Mouse (Mus musculus) adrenal gland, adult (tissue): Measurements from ENCODE around the gene Lrmda.

Experiments
- DNase-seq, 2 experiments: peaks; one replicate each; pipeline ENCODE4 v3.0.0; 2022 to 2023; ENCODE audit warnings: low spot score in 1 of 2; ENCODE audit not compliant: inconsistent age in 2 of 2

The Lrmda gene

DNA sequence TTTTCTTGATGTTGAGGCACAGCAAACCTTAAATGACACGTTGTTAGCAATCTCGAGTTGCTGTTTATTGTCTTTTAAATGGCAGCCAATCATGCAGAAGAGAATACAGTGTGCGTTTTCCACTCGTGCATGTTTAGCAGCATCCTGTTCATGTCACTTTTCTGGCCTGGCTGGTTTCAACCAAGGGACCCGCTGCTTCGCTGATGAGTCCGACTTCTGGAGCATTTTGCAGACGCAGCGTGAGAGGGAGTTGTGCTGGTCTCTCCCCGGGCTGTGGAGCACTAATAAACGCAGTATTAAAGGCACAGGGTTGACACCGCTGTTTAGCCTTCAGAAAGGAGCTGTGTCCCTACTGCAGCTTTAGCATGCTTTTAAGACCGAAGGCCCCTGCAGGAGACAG is 133.2 kb downstream of the Lrmda start:
- no peak for DNase-seq

DNA sequence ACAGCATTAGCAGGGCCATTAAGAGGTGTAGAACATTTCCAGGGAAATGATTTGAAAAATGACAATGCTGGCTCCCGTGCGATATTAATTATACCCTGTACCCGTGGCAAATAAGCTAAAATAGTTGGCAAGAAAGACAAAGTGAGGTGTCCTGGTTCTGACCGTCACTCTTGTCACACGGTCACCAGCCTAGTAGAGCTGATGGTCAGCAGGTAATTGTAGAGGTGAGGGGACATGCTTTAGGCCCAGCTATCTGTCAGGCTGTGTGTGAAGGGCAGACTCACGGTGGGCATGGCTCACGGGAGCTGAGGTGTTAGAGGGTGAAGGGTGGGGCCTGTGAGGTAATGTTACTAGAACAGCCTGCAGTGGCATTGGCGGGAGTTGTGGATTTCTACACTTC is 134.6 kb downstream of the Lrmda start:
- no peak for DNase-seq

GRCm38 (mm10) chr14:22155034-22155433 is 135.5 kb downstream of the Lrmda start:
- no peak for DNase-seq

DNA sequence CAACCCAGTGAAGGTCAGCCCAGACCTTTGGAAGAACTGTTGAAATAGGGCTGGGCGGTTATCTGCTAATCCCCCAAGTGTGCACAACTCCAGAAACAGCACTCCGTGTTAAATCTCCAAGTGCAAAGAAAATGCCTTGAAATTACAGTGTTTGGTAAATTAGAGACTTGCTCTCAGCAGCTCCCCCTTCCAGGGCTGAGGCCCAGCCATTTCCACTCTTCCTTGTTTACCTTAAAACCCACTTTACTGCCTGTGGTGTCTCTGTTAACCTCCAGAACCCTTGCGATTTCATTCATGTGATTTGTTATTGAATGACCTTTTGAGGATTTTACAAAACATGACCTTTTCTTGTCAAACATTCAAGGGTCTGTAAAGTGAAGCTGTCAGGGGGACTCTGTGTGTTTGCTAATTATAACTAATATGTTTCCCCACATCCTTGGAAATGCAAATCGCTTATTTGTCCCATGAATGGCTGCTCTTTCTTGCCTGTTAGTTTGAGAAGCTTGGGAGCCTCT is 136.1 kb downstream of the Lrmda start:
- no peak for DNase-seq

- no peak for DNase-seq
Measured at GRCm38 (mm10) chr14:22156991-22157390, 137.5 kb downstream of the Lrmda start.

- peak; percentile 26 to 59 for DNase-seq
Measured at GRCm38 (mm10) chr14:22161416-22161815, 141.9 kb downstream of the Lrmda start.

- DNase-seq: peak in 1 of 2 experiments; percentile 37
Measured at GRCm38 (mm10) chr14:22167285-22167684, 147.8 kb downstream of the Lrmda start.

GRCm38 (mm10) chr14:22168077-22168794 is 148.7 kb downstream of the Lrmda start:
- no peak for DNase-seq

DNA sequence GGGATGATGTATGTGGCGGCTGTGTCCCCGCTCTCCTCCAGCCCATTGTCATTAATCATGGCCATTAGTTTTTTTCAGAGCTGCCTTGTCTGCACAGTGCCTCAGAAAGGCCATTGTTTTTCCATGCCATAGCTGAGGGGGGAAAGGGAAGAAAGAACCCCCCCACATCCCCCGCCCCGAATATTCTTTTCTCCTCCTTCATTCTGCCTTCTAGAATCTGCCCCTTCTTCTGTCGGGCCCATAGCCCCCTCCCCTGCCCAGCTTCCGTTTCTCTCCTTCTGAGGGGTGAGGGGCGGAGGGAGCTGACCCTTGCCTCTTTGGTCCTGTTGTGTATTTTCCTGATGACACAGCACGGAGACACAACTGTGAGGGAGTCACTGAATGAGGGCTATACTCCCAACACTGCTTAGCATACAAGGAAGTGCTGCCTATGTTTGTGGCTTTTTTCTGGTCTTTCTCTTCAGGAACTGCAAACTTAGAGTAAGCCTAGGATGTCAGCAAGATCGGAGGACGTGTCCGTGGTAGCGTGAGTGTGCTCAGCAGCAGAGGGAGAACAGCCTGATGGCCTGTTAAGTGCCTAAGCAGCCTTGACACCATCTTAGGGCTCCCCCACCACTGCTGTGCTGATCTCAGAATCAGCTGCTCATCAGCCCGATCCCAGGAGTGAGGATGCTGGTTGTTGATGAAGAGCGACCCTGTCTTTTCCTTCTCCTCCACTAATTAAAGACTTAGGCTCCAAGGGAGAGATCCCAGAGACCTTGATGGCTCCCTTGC is 149.5 kb downstream of the Lrmda start:
- DNase-seq: peak in 1 of 2 experiments; percentile 49

DNA sequence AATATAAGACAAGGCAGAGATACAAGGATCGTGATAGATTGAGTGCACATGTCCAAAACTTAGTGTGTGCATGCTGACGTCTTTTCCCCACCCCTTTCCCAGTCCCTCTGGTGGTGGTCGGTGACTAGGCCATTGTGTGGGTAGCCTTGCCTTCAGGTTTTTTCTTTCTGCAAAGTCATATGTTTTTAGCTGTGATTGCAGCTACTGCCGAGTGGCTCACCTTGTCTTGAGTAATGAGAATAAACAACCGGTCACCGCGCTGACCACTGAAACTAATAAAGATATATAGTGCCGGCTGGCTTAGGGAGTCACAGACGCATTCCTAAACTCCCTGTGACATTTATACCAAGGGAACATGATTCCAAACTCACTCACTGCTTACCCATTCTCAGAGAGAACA is 155.2 kb downstream of the Lrmda start:
- DNase-seq: no peak

- no peak for DNase-seq
Measured at GRCm38 (mm10) chr14:22179761-22180160, 160.2 kb downstream of the Lrmda start.

- DNase-seq: no peak
Measured at GRCm38 (mm10) chr14:22181508-22181907, 162.0 kb downstream of the Lrmda start.

- no peak for DNase-seq
Measured at GRCm38 (mm10) chr14:22183195-22183594, 163.7 kb downstream of the Lrmda start.

DNA sequence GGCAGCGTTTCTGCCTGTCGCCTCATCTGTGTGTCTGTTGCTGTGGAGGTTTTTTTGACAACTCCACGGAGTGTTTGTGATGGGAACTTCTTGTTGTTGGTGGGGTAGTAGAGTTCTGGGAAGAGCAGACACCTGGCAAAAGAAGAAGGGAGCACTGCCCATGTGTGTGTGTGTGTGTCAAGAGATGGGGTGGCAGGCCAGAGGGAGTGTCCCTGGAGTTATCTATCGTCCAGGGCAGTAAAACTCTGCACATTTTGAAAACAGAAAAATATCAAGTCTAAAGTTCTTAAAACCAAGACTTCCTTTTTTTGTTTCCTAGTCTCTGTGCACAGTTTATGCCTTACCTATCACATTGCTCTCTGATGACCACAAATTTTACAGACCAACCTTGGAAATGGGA is 165.9 kb downstream of the Lrmda start:
- DNase-seq: no peak

- no peak for DNase-seq
Measured at GRCm38 (mm10) chr14:22190111-22190510, 170.6 kb downstream of the Lrmda start.

DNA sequence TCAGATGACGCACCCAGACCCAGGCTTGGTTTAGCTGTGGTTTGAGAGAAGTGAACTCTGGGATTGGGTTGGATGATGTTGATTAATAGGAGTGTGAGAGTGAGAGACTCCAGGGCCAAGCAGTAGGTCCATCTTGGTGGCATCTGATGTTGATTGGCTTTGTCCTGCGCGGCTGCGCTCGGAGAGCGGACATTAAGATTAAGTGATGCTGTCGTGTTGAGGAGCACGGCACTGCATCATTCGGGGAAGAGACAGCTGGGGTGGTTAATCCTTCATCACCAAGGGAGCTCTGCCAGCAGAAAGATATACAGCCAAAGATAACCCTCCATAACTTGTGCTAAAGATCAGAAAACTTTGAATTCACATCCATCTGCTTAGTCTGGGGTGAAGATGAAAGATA is 172.7 kb downstream of the Lrmda start:
- no peak for DNase-seq

GRCm38 (mm10) chr14:22198021-22198420 is 178.5 kb downstream of the Lrmda start:
- no peak for DNase-seq

- no peak for DNase-seq
Measured at GRCm38 (mm10) chr14:22198641-22199425, 179.3 kb downstream of the Lrmda start.

DNA sequence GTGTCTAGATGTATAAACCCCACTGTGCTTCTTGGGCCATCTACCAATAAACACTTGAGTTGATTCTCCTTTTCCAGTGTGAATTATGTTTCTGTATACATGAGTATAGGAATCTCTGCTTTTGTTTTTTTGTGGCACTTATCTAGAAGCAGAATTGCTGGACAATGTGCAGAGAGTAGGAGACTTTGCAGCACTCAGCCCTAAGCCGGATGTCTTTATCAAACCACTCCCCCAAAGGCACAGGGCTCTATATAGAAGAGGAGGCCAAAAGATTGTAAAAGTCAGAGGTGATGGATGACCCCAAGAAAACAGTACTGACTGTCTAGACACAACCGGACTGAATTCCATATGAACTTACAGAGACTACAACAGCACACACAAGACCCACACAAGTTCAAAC is 182.2 kb downstream of the Lrmda start:
- DNase-seq: no peak

- no peak for DNase-seq
Measured at GRCm38 (mm10) chr14:22210601-22211000, 191.1 kb downstream of the Lrmda start.

- no peak for DNase-seq
Measured at GRCm38 (mm10) chr14:22218183-22218582, 198.7 kb downstream of the Lrmda start.
